Mouse (Mus musculus) frontal cortex, adult 2 months (tissue): ENCODE measurements around the gene Cbx6. TPM values are rescaled to one million over a fixed set of nuclear protein-coding genes. Genes with fewer than 3 reads are reported as not detected.

ENCODE experiments used
- DNase-seq, 2 experiments: peaks; one replicate each; pipeline ENCODE4 v3.0.0; 2022; ENCODE audit warnings: low spot score in 1 of 2; ENCODE audit errors: extremely low spot score in 1 of 2
- polyA plus RNA-seq: library from polyadenylated mRNA; depleted of rRNA; stranded (reverse); fragments of >200 nt; gene quantifications from 2 replicates; pipeline ENCODE4 v1.2.3, GENCODE M21; 2012

Cbx6 gene
- polyA plus RNA-seq, 1 experiment = 263 TPM

- DNase-seq = no peak
Measured at GRCm38 (mm10) chr15:79805246-79805645, 29.2 kb downstream of the Cbx6 start.

- DNase-seq = peak in 1 of 2 experiments; percentile 71
Measured at GRCm38 (mm10) chr15:79804352-79805071, 30.0 kb downstream of the Cbx6 start, which contains the start of gene Nptxr. Gene Nptxr, minus strand, starts transcription at chr15:79804766.

- peak in 1 of 2 experiments; percentile 0 for DNase-seq
Measured at GRCm38 (mm10) chr15:79803533-79804351, 30.7 kb downstream of the Cbx6 start.

- DNase-seq = no peak
Measured at GRCm38 (mm10) chr15:79802304-79802703, 32.2 kb downstream of the Cbx6 start.

GRCm38 (mm10) chr15:79801646-79802045 lies 32.8 kb downstream of the Cbx6 start:
- DNase-seq = no peak

GRCm38 (mm10) chr15:79800701-79801100 lies 33.8 kb downstream of the Cbx6 start:
- DNase-seq = no peak

GRCm38 (mm10) chr15:79798591-79798990 lies 35.9 kb downstream of the Cbx6 start:
- DNase-seq = peak in 1 of 2 experiments; percentile 76

GRCm38 (mm10) chr15:79797680-79798079 lies 36.8 kb downstream of the Cbx6 start:
- no peak for DNase-seq

- DNase-seq = no peak
Measured at GRCm38 (mm10) chr15:79797096-79797495, 37.4 kb downstream of the Cbx6 start.

GRCm38 (mm10) chr15:79796256-79796655 lies 38.2 kb downstream of the Cbx6 start:
- peak in 1 of 2 experiments; percentile 74 for DNase-seq

- DNase-seq = no peak
Measured at GRCm38 (mm10) chr15:79794173-79794572, 40.3 kb downstream of the Cbx6 start.

- no peak for DNase-seq
Measured at GRCm38 (mm10) chr15:79793076-79793475, 41.4 kb downstream of the Cbx6 start.

- no peak for DNase-seq
Measured at GRCm38 (mm10) chr15:79792455-79792854, 42.0 kb downstream of the Cbx6 start.

- DNase-seq = no peak
Measured at GRCm38 (mm10) chr15:79791502-79791901, 43.0 kb downstream of the Cbx6 start.

- DNase-seq = no peak
Measured at GRCm38 (mm10) chr15:79790905-79791304, 43.6 kb downstream of the Cbx6 start.

- DNase-seq = no peak
Measured at GRCm38 (mm10) chr15:79790111-79790510, 44.4 kb downstream of the Cbx6 start.

- no peak for DNase-seq
Measured at GRCm38 (mm10) chr15:79787815-79788214, 46.7 kb downstream of the Cbx6 start.

GRCm38 (mm10) chr15:79785056-79785455 lies 49.4 kb downstream of the Cbx6 start:
- DNase-seq = no peak

- no peak for DNase-seq
Measured at GRCm38 (mm10) chr15:79777749-79778148, 56.7 kb downstream of the Cbx6 start, which contains the start of gene Dnal4. Gene Dnal4, minus strand, starts transcription at chr15:79777849.

- peak in 1 of 2 experiments; percentile 73 for DNase-seq
Measured at GRCm38 (mm10) chr15:79775662-79776061, 58.8 kb downstream of the Cbx6 start.
